Mouse (Mus musculus) midbrain, embryonic 13.5 days (tissue): ENCODE measurements around the gene Notch2. TPM values are rescaled to one million over a fixed set of nuclear protein-coding genes. Genes with fewer than 3 reads are reported as not detected.
A peak's percentile ranks its signal among the peaks of the same experiment; 100 is the strongest.
"Not testable (repeated sequence)": the region's sequence is repeated elsewhere in the genome, so short reads cannot be mapped to it uniquely, and the experiment has no call there.

ENCODE experiments used
- ATAC-seq: fragments of 200-750 bp; cut with Nextera tagmentation; 2 replicates; pipeline ENCODE4 v1.8.0; 2017; ENCODE audit warnings: mild to moderate bottlenecking, moderate TSS enrichment, moderate library complexity
- H3K27ac ChIP-seq: fragments of 300-500 bp; sonication (generic); 2 replicates; pipeline ENCODE4 v1.5.1; 2015; ENCODE audit warnings: inconsistent platforms, mild to moderate bottlenecking, moderate library complexity
- H3K27me3 ChIP-seq: fragments of 300-500 bp; sonication (generic); 2 replicates; pipeline ENCODE4 v1.6.1; 2015; ENCODE audit warnings: mild to moderate bottlenecking, inconsistent platforms
- H3K36me3 ChIP-seq: fragments of 300-500 bp; sonication (generic); 2 replicates; pipeline ENCODE4 v1.6.1; 2015; ENCODE audit warnings: mild to moderate bottlenecking, inconsistent platforms
- H3K4me1 ChIP-seq: fragments of 300-500 bp; sonication (generic); replicated peaks from 2 replicates; pipeline ENCODE4 v1.6.1; 2015; ENCODE audit warnings: inconsistent platforms
- H3K4me2 ChIP-seq: fragments of 300-500 bp; sonication (generic); replicated peaks from 2 replicates; pipeline ENCODE4 v1.6.1; 2015; ENCODE audit warnings: moderate library complexity, mild to moderate bottlenecking, inconsistent platforms
- H3K4me3 ChIP-seq: fragments of 300-500 bp; sonication (generic); replicated peaks from 2 replicates; pipeline ENCODE4 v1.5.1; 2015; ENCODE audit warnings: mild to moderate bottlenecking, inconsistent platforms
- H3K9ac ChIP-seq: fragments of 300-500 bp; sonication (generic); replicated peaks from 2 replicates; pipeline ENCODE4 v1.6.1; 2015; ENCODE audit warnings: mild to moderate bottlenecking, inconsistent platforms
- H3K9me3 ChIP-seq: fragments of 300-500 bp; sonication (generic); 2 replicates; pipeline ENCODE4 v1.6.1; 2016; ENCODE audit warnings: mild to moderate bottlenecking, inconsistent platforms
- WGBS: fragments of 180-500 bp; shearing (Covaris S2); methylation state at CpG from one replicate; pipeline ENCODE4 v1.1.7; 2015; 5-methylcytosine and 5-hydroxymethylcytosine counted together
- polyA plus RNA-seq: library from polyadenylated mRNA; unstranded; fragments of >200 nt; fragmentation: Nextera tagmentation; extraction: Ambion mirVana; gene quantifications from 2 replicates; pipeline ENCODE4 v1.2.1, GENCODE M21; 2015

Notch2 gene
- polyA plus RNA-seq, 1 experiment from 2014 or later, result 10.0 TPM

DNA sequence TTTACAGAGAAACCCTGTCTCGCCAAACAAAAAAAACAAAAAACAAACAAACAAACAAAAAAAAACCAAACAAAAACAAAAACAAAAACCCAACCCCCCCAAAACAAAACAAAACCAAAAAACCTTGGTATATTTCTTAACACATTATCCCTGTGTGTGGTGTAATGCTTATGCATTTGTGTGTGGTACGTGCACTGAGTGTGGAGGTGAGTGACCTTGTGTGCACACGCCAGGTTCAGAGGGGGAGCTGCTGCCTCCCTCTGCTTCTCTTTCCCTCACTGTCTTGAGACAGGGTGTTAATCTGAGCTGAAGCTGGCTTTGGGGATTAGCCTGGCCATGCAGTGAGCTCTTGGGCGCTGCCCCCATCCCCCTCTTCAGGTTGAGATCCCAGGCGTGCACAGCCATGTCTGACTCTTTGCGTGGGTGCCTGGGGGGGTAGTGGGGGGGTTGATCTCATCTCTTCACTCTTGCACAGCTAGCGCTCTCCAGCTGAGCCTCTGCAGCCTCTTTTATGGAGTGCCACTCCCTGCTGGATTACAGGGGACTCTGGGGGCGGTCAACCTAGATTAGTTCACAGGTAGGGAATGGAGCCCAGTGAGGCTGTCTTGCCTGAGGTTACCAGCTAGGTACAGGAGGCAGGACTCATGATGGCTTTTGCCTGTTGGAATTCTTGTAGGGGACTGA is 32.3 kb downstream of the Notch2 start:
- H3K4me2 ChIP-seq, result no peak overlapping the region
- H3K4me3 ChIP-seq, result no peak overlapping the region
- 0 out of 2 replicates have a peak, but pooled peaks have one; percentile 9 for ATAC-seq
- H3K4me1 ChIP-seq, result peaks cover 45% of the 10 kb centered on the region
- 39% methylated on average over 8 of the region's 8 CpGs for WGBS
- no peaks in the 10 kb centered on the region for H3K9me3 ChIP-seq
- no peak overlapping the region for H3K27ac ChIP-seq
- no peak overlapping the region for H3K9ac ChIP-seq
- H3K27me3 ChIP-seq, result no peaks in the 10 kb centered on the region
- no peaks in the 10 kb centered on the region for H3K36me3 ChIP-seq

DNA sequence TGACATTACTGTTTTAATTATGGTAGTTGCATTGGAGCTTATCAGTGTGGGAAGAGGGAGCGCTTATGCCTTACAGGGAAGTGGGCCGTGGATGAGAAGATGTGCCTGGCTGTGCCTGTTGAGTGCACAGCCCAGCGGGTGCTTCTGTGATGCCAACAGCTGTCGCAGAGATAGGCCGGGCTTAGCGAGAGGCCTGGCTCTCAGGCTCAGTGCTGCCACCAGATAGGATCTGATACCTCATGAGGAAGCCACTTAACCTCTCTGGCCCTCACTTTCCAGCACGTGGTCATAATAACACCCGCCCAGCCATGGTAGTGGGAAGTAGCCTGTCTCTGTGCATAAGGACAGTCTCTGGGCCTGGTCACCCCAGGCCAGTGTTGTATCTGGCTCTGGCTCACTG is 33.0 kb downstream of the Notch2 start:
- H3K27ac ChIP-seq, result no peak overlapping the region
- 63% methylated on average over 8 of the region's 8 CpGs for WGBS
- no peak overlapping the region for H3K4me2 ChIP-seq
- H3K27me3 ChIP-seq, result no peaks in the 10 kb centered on the region
- H3K9me3 ChIP-seq, result no peaks in the 10 kb centered on the region
- no peak overlapping the region for H3K9ac ChIP-seq
- no peak overlapping the region for H3K4me3 ChIP-seq
- H3K4me1 ChIP-seq, result peaks cover 46% of the 10 kb centered on the region
- no peaks in the 10 kb centered on the region for H3K36me3 ChIP-seq
- ATAC-seq, result no peak

DNA sequence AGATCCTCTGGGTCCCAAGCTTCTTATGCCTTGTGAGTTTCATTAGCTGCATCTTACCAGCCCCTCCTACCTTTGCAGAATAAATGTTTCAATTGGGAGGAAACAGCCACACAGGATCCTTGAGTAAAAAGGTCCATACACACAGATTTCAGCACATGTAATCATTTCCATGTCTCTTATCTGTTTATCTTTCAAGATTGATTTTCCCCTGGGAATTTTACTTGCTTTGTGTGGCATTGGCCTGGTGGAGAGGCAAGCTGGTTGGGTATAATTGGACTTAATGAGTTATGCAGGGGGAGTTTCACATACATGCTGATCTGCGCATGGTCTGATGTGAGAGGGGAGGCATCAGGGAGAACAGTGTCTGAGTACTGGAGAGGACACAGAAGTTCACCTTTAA is 36.3 kb downstream of the Notch2 start:
- Histone ChIP-seq H3K36me3 (no peaks in the 10 kb centered on the region), H3K9me3 (no peaks in the 10 kb centered on the region), H3K27me3 (no peaks in the 10 kb centered on the region), H3K27ac (no peak overlapping the region), H3K4me3 (no peak overlapping the region), H3K4me1 (peaks cover 29% of the 10 kb centered on the region), H3K9ac (no peak overlapping the region), H3K4me2 (no peak overlapping the region)
- 75% methylated on average over 1 of the region's 1 CpGs for WGBS
- no peak for ATAC-seq

DNA sequence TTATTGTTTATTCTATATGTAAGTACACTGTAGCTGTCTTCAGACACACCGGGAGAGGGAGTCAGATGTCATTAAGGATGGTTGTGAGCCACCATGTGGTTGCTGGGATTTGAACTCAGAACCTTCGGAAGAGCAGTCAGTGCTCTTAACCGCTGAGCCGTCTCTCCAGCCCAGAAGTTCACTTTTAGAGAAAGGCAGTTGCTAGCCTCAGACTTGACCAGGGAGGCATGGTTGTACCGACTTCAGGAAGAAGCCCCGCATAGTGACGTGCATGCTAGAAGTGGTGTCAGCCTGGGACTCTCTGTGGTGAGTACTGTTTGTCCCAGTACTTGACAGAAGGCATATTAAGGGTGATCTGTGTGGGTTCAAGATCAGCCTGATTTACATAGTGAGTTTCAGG is 36.8 kb downstream of the Notch2 start:
- peaks cover 33% of the 10 kb centered on the region for H3K4me1 ChIP-seq
- H3K27me3 ChIP-seq, H3K9me3 ChIP-seq, H3K9ac ChIP-seq, H3K27ac ChIP-seq, H3K36me3 ChIP-seq, H3K4me2 ChIP-seq, ATAC-seq, H3K4me3 ChIP-seq: not testable (repeated sequence)
- 92% methylated on average over 7 of the region's 7 CpGs for WGBS

DNA sequence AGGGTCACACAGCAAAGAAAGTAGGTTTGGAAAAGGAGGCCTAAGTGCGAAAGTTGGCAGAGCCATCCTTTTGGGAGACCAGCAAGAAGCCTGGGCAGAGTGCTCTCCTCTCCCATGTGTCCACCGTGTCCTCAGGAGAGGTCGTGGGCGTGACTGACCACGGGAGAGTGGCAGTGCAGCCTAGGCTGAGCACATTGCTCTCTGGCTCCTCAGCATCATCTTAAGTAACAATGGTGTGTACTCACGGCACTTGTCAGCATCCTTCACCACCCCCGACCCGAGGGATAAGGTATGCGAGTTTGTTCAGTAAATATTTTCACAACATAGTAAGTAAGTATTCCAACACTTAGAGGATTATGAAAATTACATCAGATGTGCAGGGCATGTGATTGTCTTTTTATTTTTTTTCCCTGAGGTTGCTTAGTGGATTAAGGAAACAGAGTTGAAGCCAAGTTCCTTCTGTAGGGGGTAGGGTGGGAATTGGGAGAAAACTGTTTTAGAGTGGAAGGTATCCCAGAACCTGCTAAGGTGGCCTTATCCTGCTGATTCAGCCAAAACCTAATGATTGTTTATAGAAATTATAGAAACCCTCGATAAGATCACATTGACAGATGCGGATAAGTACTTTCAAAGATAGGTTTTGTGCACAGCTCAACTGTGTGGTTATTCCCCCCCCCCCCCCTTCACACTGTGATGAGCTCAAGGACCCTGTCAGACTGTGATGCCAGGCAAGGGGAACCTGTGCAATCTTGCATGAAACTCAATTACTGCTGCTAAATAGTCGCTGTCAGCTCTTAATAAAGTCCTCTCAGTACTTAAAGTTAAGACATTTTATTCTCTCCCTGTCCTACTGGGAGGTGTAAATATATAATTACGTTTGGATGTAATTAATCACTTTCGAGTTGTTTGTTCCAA is 37.4 kb downstream of the Notch2 start:
- Histone ChIP-seq H3K4me2 (no peak overlapping the region), H3K4me1 (peaks cover 33% of the 10 kb centered on the region), H3K36me3 (no peaks in the 10 kb centered on the region), H3K9me3 (no peaks in the 10 kb centered on the region), H3K27me3 (no peaks in the 10 kb centered on the region), H3K9ac (no peak overlapping the region), H3K4me3 (no peak overlapping the region), H3K27ac (no peak overlapping the region)
- 37% methylated on average over 14 of the region's 14 CpGs for whole genome bisulfite sequencing
- ATAC-seq, result peak; percentile 48

DNA sequence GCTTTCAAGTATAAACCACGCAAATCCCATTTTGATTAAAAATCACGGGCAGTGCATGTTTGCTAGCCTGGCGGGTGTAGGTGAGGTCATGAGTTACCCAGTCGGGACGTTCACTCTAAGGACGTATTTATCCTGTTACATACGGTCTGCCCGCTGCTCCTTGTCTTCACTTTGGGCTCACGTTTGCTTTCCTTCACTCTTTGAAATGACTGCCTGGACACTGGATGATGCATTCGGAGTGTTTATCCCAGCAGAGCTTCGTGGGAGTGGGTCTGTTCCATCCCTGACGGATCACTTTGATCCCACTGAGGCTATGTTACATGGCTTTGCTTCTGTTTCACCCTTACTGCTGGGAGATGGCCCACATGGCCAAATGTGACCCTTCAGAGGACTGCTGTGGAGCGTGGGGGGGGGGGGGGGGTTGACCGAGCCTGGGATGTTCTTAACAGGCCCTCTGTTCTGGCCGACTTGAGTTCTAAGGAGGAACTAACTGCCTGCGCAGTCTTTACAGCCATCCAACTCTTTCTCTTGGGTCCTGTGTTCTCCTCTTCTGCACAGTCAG is 38.2 kb downstream of the Notch2 start:
- no peaks in the 10 kb centered on the region for H3K9me3 ChIP-seq
- no peak overlapping the region; the same call in 1 of the 2 replicates for H3K27ac ChIP-seq
- no peak overlapping the region for H3K9ac ChIP-seq
- no peak overlapping the region for H3K4me2 ChIP-seq
- WGBS, result 21% methylated on average over 16 of the region's 16 CpGs
- no peaks in the 10 kb centered on the region for H3K27me3 ChIP-seq
- H3K36me3 ChIP-seq, result no peaks in the 10 kb centered on the region
- ATAC-seq, result peak; percentile 40
- no peak overlapping the region for H3K4me3 ChIP-seq
- peaks cover 26% of the 10 kb centered on the region for H3K4me1 ChIP-seq

DNA sequence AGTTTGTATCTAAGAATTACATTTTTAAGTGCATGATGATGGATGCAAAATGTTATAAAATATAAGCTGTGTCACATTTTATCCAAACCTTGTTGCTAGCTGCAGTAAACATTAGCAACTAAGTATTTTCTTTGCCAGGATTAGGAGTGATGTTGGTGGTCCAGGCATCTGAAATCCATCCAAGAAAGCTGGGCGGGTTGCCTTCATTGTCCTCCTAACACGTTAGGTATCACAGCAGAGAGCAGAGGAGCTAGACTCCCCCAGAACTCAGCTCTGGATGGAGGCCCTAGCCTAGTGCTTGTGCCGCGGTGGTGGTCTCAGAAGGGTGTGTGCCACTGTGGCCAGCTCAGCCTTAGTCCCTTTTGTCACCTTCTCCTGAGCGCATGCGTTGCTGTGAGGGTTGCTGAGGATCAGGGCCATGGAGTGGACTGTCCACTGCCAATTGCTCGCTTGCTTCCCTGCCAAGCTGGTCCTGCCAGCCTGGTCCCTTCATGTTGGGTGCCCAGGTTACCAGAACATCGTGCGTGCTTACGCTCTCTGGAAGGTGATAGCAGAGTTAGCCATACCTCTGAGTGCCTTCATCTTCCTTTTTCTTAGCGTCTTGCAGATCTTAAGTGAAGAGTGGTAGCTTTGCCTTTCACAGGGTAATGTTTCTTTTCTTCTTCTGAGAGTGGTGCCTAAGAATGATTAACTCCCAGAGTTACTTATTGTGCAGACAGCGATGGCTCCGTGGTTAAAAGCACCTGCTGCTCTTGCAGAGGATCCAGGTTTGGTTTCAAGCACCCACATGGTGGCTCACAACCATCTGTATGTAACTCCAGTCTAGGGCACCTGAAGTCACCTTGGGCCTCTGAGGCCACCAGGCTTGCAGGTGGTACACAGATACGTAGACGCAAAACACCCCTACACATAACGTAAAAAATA is 39.4 kb downstream of the Notch2 start:
- no peak overlapping the region for H3K4me3 ChIP-seq
- no peak for ATAC-seq
- H3K4me1 ChIP-seq, result peaks cover 26% of the 10 kb centered on the region
- H3K27ac ChIP-seq, result no peak overlapping the region
- no peaks in the 10 kb centered on the region for H3K27me3 ChIP-seq
- 84% methylated on average over 16 of the region's 16 CpGs for WGBS
- H3K4me2 ChIP-seq, result no peak overlapping the region
- no peaks in the 10 kb centered on the region for H3K36me3 ChIP-seq
- H3K9ac ChIP-seq, result 0 out of 2 replicates have a peak overlapping the region, but pooled peaks have one; percentile 0
- H3K9me3 ChIP-seq, result no peaks in the 10 kb centered on the region

DNA sequence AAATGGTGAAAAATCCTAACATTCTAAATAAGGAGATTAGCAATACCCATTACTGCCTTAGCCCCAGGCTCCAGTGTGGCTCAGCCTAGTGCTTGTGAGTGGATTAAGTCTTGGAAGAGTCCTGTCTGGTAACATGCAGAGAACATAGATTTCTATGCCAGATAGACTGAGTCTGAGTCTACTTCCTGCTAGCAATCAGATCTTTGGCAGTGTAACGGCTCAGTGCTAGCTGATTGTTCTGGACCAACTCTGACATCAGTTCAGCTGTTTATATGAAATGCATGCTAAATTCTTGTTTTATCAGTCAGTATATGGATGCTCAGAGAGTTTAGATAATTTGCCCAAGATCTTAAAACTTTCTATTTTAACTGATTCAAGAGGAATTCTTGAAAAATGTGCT is 40.5 kb downstream of the Notch2 start:
- Histone ChIP-seq H3K4me1 (peaks cover 26% of the 10 kb centered on the region), H3K9me3 (no peaks in the 10 kb centered on the region), H3K9ac (no peak overlapping the region), H3K4me2 (no peak overlapping the region), H3K27ac (no peak overlapping the region), H3K36me3 (no peaks in the 10 kb centered on the region), H3K27me3 (no peaks in the 10 kb centered on the region), H3K4me3 (no peak overlapping the region)
- ATAC-seq, result no peak
- 73% methylated on average over 1 of the region's 1 CpGs for WGBS

DNA sequence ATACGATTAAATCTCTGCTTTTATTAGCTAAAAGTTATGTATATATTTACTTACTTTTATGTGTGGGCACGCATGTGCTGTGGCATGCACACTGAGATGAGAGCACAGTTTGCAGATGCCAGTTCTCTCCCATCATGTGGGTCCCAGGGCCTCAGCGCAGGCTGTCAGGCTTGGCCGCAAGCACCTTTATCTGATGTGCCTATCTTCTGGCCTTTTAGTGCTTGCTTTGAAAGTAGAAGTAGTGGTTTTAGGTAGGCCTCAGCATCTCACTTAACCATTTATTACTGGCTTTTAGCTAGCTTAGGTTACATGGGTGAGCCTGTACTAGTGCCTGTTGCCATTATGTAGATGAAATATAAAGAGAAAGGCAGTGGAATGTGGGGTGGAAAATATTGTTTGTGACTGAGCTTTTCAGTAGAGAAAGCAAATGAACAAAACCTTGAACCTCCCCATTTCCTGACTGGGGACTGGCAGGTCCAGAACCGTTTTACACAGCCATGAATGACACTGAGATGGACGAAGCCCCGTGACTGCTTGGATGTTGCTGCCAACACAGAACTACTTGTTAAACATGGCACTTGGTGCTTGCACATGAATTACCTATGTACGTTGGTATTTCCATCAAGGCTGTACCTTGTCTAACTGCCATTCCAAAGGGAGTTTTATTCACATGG is 41.1 kb downstream of the Notch2 start:
- Histone ChIP-seq H3K27ac (no peak overlapping the region), H3K9me3 (no peaks in the 10 kb centered on the region), H3K4me1 (peaks cover 24% of the 10 kb centered on the region), H3K4me2 (no peak overlapping the region), H3K4me3 (no peak overlapping the region), H3K36me3 (no peaks in the 10 kb centered on the region), H3K9ac (no peak overlapping the region), H3K27me3 (no peaks in the 10 kb centered on the region)
- no peak for ATAC-seq
- whole genome bisulfite sequencing, result 89% methylated on average over 8 of the region's 8 CpGs

DNA sequence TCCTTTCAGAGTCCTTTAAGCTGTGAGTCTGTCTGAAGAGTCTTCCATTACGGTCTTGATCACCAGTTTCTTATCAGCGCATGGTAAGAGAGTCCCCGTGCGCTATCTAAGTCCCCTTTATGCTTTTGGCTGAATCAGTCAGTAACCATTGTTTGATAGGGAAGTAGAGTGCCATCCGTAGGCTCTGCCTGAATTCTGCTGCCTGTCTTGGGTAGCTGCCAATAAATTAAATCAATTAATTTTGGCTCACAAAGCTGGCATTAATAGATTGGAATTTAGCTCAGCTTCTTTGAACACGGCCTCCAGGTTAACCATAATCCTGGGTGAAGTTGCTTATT is 41.6 kb downstream of the Notch2 start:
- ATAC-seq, result no peak
- 64% methylated on average over 6 of the region's 6 CpGs for WGBS
- no peak overlapping the region for H3K4me2 ChIP-seq

More for the DNA sequence above, 41.6 kb downstream of the Notch2 start:
- H3K27ac ChIP-seq, result no peak overlapping the region
- no peaks in the 10 kb centered on the region for H3K9me3 ChIP-seq
- H3K27me3 ChIP-seq, result no peaks in the 10 kb centered on the region
- H3K4me1 ChIP-seq, result peaks cover 21% of the 10 kb centered on the region
- H3K9ac ChIP-seq, result no peak overlapping the region
- H3K4me3 ChIP-seq, result no peak overlapping the region
- H3K36me3 ChIP-seq, result no peaks in the 10 kb centered on the region
